Mouse (Mus musculus): Measurements from ENCODE around the gene Gm904. TPM values are rescaled to one million over a fixed set of nuclear protein-coding genes. Genes with fewer than 3 reads are reported as not detected.

The Gm904 gene
- polyA plus RNA-seq (2012; rRNA removed; ENCODE audit: low replicate concordance): not detected in 2 replicates

GRCm38 (mm10) chr13:50642928-50643327, at the start of gene Gm904:
Gene Gm904 (plus strand): TSS chr13:50643228.

Other genes starting within 250 kb of the Gm904 start
- gene Fbxw17, start 225.4 kb upstream of the Gm904 start, polyA plus RNA-seq (2012; rRNA removed; ENCODE audit: low replicate concordance): 12.1 and 22.6 TPM in 2 replicates
- not detected in 2 replicates for gene Gm47429, start 199.3 kb upstream of the Gm904 start, polyA plus RNA-seq (2012; rRNA removed; ENCODE audit: low replicate concordance)
- gene Nutm2, start 175.9 kb upstream of the Gm904 start, polyA plus RNA-seq (2012; rRNA removed; ENCODE audit: low replicate concordance): not detected in 2 replicates
- not detected in 2 replicates for gene Gm8765, start 55.1 kb downstream of the Gm904 start, polyA plus RNA-seq (2012; rRNA removed; ENCODE audit: low replicate concordance)

All from duodenum, adult 2 months (tissue).